Mouse (Mus musculus): ENCODE results near the gene Kndc1.
A peak's percentile ranks its signal among the peaks of the same experiment; 100 is the strongest.

The Kndc1 gene

DNA sequence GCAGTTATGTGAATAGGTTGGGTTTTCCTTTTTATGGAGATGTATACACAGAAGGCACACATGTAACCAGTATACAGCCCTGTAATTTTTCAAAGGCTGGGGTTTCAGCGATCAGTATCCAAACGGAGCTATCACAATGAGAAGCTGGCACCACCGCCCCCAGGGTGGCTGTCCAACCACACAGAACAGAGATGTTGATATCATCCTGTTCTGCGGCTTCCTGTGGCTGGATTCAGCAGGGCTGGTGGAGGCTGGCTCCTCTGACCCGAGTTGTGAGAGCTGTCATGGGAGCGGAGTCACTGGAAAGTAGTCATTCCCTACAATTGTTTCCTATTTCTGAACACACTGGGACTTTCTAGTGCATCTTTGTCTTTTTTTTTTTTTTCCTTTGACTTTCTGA is 10.8 kb downstream of the Kndc1 start:
- peak; percentile 74 for DNase-seq (ENCODE audit: low read depth)

DNA sequence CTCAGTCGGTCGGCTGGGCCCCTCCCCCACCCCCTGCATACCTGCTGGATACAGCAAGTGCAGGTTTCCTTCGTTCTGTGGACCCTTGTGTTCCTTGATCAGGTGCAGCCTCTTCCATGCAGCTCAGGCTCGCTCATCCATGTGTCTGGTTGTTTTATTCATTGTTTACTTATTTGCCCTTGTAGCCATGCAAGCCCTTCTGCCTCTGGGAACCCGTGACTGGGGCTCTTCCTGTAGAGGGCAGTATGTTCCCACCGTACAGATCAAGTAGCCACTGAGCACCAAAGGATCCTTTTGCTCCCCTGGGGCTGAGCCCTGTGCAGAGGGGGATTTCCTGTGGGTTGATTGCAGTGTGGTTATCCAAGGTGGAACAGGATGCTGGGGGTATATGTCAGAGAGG is 11.2 kb downstream of the Kndc1 start:
- peak; percentile 79 for DNase-seq (ENCODE audit: low read depth)

DNA sequence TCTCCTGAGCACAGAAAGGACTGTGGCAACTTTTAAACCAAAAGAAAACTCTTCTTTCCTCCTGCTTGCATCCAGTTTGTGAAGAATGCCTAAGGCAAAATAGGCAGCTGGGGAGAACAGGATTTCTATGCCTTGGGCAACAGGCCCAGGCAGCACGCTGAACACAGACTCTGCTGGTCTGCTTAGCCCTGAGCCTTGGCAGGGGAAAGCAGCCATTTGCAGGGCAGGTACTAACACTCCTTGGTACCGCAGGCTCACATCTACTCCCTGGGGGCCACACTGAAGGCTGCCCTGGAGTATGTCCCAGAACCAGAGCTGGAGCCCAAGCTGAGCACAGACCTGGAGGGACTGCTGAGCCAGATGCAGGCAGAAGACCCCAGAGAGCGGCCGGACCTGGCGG is 13.7 kb downstream of the Kndc1 start:
- no peak for DNase-seq (ENCODE audit: low read depth)

DNA sequence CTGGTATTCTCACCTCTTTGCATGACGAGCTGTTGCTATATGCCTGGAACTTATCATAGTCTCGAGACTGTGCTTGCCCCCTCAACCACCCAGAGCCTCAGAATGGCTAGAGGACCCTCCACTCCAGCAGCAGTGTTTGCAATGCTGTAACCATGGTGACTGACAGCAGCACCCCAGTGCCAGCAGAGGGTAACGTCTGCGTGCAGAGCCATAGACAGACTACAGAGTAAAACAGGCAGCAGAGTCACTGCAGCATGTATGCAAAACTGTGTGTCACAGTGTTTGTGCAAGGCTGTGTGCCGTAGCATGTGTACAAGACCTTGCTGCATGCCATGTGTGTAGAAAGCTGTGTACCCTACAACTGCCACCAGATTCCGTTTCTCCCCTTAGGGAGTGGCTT is 15.0 kb downstream of the Kndc1 start:
- DNase-seq (ENCODE audit: low read depth): no peak

DNA sequence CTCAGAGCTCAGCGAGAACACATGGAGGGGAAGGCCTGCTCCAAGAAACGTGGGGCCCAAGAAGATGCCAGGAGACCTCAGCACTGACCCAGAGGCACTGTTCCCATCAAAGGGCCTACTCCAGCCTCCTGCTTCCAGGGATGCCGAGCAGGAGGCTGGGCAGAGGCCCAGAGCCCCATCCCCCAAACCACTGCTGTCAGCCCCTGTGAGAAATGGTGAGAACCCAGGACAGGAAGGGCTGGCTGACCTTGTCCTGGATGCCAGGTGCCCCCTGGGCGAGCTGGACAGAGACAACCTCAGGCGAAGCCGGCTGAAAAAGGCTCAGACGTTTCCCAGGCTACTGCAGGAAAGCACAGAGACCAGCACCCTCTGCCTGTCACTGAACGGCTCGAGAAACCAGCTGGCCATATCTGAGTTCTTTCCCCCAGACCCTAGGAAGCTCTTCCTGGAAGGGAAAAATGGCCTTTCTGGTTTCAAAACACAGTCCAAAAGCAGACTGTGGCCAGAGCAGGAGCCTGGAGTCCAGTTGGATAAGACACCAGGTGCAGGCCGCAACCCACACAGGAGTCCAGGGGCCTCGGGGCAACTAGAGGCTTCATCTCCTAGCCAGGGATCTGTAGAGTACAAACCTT is 15.8 kb downstream of the Kndc1 start:
- DNase-seq (ENCODE audit: low read depth): no peak

DNA sequence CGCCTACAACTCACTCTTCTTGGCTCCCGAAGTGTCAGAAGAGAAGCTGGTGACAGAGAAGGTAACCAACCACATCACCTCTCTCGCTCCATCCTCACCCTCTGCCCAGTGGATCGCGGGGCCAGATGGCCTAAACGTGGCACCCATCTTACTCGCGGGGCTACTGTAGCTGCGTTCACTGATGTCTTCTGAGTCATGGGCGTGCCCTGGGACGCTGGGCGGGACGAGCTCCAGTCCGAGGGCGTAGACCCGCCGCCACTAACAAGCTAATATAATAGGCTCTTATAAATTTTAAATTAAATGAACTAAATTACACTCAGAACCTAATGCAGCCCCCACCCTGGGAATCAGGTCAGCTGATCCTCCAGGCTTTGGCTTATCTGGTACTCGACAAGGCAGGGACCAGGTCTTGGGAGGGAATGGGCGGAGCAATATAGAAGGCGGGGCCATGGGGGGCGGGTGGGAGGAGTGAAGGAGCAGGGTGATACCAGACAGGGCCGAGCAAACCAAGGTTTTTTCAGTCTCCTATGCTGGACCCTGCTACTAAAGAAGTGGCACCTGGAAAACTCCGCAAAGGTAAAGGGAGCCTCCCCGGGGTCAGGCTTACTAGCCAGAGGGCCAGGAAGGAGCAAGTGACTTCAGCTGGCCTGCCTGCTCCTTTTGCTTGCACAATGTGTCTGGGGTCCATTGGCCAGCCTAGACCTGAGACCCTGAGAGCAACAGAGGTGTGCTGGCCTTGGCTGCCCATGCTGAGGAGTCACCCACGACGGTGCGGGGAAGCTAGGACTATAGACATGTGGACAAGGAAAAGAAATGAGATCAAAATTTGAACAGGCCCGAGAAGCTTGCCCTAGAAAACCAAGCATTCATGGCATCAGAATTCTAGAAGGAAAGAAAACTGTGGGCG is 19.9 kb downstream of the Kndc1 start:
- no peak for DNase-seq (ENCODE audit: low read depth)

DNA sequence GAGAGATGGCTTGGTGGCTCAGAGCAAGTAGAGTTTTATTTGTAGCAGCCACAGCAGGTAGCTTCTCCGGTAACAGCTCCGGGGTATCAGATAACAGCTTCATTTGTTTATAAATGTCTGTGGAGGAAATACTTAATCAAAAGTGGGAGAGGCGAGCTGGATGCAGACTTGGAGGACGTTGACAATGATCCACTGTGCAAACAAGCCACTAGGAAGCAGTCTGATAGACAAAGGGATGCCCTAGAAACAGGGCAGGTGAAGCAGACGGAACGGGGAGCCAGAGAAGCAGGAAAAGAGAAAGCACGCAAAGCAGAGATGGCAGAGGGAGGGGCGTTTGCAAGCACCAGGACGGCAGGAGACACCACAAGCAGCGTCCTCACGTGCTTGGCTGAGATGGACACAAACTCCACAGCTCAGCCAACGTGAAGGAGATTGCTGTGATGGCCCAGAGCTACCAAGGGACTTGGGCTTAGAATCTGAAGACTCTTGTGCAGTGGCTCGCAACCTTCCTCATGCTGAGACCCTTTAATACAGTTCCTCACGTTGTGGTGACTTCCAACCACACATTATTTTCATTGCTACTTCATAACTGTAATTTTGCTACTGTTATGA is 21.3 kb downstream of the Kndc1 start:
- DNase-seq (ENCODE audit: low read depth): no peak

DNA sequence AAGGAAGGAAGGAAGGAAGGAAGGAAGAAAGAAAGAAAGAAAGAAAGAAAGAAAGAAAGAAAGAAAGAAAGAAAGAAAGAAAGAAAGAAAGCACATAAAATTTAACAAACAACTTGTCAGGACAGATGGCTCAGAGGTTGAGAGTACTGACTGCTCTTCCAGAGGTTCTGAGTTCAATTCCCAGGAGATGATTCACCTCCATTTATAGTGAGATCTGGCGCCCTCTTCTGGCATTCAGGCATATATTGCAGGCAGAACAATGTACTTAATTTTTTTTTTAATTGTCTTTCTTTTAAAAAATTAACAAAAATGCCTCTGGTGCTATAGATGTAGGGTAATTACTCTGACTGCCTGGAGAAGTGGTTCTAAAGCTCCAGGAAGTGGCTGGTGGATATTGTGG is 21.8 kb downstream of the Kndc1 start:
- peak; percentile 57 for DNase-seq (ENCODE audit: low read depth)

DNA sequence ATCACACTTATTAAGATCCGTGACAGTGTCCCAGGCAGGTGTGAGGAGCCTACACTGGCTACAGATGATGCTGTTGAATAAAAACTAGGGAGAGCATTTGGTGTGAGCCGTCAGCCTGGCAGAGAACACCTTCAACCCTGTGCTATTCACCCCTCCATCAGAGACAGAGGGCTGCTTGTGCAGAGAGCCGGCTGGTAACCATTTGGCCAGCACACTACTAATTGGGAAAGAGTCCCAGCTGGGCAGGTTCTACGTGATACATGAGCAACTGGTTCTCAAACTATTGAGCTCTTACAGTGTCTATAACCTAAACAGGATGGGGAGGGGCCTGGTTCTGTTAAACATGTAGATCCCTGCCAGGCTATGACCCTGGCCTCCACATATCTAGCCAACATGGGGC is 23.8 kb downstream of the Kndc1 start:
- no peak for DNase-seq (ENCODE audit: low read depth)

DNA sequence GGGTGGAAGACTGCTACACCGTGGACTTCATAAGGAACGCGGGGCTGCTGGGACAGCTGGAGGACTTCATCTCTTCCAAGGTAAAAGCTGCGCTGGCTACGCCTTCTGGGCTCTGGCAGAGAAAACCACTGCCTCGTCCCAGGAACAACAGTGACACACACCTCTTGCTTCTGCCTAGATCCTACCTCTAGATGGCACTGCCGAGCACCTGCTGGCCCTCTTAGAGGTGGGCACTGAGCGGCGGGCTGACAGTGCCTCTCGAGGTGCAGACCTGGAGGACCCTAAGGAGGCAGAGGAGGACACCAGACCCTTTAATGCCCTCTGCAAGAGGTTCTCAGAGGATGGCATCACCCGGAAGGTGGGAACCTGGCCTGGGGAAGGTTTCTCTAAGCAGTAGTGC is 36.2 kb downstream of the Kndc1 start:
- DNase-seq (ENCODE audit: low read depth): peak; percentile 58

DNA sequence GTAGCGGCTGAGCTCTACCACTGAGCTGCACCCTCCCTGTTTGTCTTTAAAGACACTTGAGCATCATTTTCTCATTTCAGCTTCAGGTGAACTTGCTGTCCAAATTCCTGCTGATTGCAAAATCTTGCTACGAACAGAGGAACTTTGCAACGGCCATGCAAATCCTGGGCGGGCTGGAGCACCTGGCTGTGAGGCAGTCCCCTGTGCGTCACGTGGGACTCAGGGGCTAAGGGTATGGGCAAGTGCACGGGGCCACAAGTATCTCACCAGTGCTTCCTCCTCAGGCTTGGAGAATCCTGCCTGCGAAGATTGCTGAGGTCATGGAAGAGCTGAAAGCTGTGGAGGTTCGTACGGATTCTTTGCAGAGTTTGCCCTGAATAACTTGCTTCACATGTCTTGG is 42.2 kb downstream of the Kndc1 start:
- DNase-seq (ENCODE audit: low read depth): no peak

DNA sequence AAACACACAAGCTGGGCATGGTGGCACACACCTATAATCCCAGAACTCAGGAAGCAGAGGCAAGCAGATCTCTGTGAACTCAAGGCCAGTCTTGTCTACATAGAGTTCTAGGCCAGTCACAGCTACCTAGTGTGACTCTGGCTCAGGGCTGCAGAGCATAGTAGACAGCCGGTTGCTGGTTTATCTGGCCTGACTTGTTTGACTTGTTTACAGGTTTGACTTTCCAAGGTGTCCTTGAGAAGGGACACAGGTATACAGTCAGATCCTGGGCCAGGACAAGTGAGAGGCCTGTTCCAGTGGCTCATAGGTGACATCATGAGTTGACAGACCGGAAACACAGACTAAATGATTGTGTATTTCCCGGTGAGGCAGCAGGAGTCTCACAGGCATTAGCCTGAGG is 42.6 kb downstream of the Kndc1 start:
- no peak for DNase-seq (ENCODE audit: low read depth)

DNA sequence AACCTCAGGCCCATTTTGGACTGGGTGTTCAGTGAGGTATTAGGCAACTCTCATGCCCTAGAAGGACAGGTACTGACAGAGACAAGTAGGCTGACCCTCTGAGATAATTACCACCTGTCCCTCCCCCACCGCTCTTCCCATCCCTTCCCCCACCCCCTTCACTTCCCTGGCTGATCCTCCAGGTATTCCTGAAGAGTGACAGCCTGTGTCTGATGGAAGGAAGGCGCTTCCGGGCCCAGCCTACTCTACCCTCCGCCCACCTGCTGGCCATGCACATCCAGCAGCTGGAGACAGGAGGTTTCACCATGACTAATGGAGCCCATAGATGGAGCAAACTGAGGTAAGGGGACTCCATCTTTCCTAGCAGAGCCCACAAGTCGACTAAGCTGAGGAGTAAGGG is 43.3 kb downstream of the Kndc1 start:
- DNase-seq (ENCODE audit: low read depth): no peak

DNA sequence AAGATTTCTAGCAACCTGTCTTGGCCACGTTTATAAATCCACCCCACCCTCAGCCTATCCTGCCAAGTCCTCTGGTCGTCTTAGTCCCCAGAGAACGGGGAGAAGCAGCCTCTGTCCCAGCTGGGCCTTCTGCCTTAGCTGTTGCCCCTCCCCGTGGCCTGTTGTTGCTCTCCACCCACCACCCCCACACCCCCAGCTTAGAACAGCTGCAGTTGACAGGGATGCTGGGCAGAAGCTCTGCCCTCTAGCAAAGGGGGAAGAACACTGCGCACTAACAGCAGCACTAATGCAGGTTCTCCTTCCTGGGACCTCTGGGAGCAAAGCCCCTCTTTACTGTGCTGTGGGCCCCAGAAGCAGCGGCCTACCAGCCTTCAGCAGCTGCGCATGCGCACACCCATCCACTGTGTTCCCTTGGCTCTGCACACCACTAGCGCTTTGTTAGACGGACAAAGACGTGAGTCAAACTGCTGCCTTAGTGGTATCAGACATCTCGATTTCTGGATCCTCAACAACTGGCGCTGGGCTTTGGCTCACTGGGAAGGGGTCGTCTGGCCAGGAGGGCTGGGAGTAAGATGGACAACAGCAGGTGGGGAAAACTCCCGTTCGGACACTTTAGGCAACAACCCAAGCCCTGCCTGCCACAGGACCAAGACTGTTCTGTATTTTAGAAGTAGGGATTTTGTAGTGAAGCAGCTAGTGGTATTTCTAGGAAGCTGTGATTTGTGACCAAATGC is 46.1 kb downstream of the Kndc1 start:
- DNase-seq (ENCODE audit: low read depth): no peak

DNA sequence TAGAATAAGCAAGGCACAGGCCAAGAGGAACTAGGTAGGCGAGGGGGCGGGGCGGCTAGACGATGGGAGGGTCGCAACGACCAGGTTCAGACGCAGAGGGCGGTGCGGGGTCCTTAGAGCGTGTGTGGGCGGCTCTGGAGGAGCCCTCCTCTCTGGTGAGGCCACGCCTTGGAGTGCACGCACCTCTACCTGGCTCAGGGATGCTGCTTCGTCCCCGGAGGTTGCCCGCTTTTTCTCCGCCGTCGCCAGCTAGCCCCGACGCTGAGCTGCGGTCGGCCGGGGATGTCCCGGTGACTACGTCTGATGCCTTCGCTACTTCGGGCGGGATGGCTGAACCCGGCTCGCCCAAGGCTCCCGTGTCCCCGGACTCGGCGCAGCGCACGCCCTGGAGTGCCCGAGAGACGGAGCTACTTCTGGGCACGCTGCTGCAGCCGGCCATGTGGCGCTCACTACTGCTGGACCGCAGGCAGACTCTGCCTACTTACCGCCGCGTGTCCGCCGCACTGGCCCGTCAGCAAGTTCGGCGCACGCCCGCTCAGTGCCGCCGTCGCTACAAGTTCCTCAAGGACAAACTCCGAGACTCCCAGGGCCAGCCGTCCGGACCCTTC is 49.3 kb downstream of the Kndc1 start, which contains the start of gene Utf1:
TSS of gene Utf1 (plus strand) at position 116 of the 608 bp plus-strand sequence.
- DNase-seq (ENCODE audit: low read depth): no peak

DNA sequence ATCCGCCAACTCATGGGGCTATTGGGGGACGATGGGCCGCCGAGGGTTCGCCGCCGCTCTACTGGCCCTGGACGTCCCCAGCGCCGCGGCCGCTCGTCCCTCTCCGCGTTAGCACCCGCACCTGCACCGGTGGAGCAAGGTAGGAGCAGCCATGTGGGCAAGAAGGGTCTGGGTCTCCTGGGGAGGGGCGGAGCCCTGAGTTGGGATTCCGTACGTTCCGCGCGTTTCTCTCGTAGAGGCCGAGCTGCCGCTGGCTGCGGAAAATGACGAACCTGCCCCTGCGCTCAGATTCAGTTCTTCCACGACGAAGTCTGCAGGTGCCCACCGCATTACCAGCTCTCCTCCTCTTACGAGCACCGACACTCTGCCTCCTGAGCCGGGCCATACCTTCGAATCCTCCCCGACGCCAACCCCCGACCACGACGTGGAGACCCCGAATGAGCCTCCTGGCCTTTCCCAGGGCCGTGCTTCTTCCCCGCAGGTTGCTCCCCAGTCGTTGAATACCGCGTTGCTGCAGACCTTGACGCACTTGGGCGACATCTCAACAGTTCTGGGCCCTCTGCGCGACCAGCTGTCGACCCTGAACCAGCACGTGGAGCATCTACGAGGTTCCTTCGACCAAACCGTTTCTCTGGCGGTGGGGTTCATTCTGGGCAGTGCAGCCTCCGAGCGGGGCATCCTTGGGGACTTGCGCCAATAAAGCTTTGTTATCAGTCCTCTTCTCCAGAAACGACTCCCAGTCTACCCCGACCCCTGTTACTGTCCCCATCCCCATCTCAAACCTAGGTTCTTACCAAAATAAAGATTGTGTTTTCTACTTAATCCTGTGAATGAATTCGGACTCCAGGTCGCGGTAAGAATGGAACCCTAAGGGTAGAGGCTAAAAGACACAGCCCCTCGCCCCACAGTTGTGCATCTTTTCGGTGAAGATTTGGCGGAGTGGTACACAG is 50.1 kb downstream of the Kndc1 start:
- no peak for DNase-seq (ENCODE audit: low read depth)

DNA sequence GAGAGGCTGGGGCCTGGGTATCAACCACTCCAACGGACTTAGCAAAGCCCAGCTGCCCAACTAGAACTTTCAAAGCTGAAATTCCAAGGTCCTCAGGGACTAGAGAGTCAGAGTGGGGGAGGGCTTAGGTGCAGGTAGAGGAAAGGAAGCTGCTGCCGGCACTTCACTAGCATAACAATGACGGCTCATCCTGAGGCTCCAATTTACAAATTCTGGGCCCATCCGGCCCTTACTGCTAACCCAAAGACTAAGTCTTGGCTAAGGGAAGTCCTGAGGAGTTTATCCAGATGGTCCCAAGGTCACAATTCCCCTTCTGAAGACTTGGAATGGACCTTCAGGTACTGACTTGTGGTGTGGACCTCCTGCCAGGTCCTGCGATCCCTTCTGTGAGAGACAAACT is 51.0 kb downstream of the Kndc1 start:
- no peak for DNase-seq (ENCODE audit: low read depth)

DNA sequence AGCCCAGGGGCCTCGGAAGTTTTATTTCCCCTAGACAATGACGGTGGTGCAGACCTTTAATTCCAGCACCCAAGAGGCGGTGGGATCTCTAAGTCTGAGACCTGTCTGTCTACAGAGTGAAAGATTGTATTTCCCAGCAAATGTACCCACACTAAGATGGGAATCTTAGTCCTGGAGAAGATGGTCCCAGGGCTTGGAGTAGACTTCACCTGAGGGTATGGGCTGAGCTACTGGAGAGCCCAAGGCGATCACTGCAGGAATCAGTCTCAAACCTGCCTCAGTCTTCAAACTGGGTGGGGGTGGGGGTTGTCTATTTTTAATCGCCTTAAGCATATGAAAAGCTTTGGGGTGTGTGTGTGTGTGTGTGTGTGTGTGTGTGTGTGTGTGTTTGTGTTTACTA is 51.5 kb downstream of the Kndc1 start:
- no peak for DNase-seq (ENCODE audit: low read depth)

DNA sequence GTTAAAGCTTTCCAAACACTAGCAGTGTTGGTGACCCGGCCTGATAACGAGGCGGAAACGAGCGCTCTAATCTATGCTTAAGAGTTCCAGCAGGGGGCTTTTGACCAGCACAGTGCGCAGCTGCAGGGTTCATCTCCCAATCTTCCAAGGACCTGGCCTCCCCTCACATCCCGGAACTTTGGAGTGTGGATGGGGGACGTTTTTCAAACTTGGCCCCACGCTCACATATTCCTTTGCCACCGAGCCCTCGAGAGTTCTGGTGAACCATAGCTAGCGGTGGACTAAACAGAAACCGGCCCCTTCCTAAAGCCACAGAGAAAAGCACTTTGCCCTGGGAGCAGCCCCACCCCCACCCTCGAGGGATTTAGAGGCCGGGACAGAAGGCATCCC is 55.4 kb downstream of the Kndc1 start:
- peak; percentile 74 for DNase-seq (ENCODE audit: low read depth)

DNA sequence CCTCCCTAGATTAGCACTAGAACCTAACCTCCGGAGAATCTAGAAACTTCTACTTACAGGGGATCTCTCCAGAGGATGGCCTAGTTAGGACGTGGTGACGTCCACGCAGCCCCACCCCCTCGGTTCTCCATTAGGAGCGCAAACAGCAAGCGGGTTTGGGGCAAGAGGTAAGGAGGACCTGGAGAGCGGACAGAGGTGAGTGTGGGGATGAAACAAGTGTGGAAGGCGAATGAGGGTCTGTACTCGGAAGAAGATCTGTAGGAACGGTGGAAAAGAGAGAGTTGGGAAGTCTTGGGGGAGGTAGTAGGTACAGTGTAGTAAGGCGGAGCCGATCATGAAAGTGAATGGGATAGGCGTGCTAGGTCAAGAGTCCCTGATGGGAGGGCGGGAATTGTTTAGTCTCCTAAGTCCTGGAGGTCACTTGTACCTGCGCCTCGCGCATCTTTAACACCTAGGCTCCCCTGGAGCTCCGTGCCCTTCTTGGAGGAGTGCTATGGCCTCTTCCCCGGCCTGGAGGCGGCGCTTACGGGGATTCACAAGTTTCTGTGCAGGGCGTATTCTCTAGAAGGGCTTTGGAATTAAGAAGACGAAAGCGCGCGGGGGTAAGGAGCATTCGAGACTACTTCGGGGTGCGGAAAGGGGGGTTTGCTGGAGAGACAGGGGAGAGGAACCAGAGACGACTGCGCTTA is 55.9 kb downstream of the Kndc1 start:
- peak; percentile 79 for DNase-seq (ENCODE audit: low read depth)
